Mouse (Mus musculus): ENCODE data around the gene Atp5j.

Atp5j gene
- long read RNA-seq, experiment 1, transcript Atp5j-208 (3 exons, 526 nt), result minor isoform, 14 of 525 reads
- long read RNA-seq, experiment 1, transcript Atp5j-202 (6 exons, 742 nt), result minor isoform, 9 of 525 reads
- long read RNA-seq, experiment 1, transcript Atp5j-201 (5 exons, 809 nt), result major isoform, 122 of 525 reads
- long read RNA-seq, experiment 1, partial matches to known transcripts, result 328 of 525 reads
- long read RNA-seq, experiment 1, other reads (novel, unspliced or antisense), result 50 of 525 reads
- long read RNA-seq, experiment 2, transcript Atp5j-208 (3 exons, 526 nt), result minor isoform, 10 of 561 reads
- long read RNA-seq, experiment 2, transcript Atp5j-201 (5 exons, 809 nt), result major isoform, 169 of 561 reads
- long read RNA-seq, experiment 2, transcript Atp5j-202 (6 exons, 742 nt), result minor isoform, 6 of 561 reads
- long read RNA-seq, experiment 2, partial matches to known transcripts, result 329 of 561 reads
- long read RNA-seq, experiment 2, other reads (novel, unspliced or antisense), result 44 of 561 reads

GRCm38 (mm10) chr16:84835441-84835822 is at the start of gene Atp5j:
Atp5j (minus strand) TSS chr16:84835625.
- intact Hi-C loops (cut with DNase I), result no loop called here

DNA sequence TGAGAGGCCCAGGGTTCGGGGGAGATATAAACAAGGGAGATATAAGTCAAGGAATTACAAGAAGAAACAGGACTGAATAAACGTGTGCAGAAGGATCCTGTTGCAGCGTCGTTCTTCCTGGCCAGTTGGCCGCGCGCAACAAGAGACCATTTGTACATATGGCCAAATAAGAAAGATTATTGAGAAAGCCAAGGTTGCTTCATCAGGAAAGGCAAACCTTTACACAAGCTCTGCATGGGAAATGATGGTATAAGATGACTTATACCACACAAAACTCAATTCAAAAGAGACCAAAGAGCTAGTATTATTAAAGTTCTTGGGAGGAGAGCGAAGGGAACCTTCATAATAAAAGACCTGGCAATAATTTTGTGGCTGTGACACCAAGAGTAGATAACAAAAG is 49.1 kb upstream of the Atp5j start:
- intact Hi-C loops (cut with DNase I), result no loop called here

GRCm38 (mm10) chr16:84881754-84882321 is 46.4 kb upstream of the Atp5j start:
- intact Hi-C loops (cut with DNase I), result no loop called here

DNA sequence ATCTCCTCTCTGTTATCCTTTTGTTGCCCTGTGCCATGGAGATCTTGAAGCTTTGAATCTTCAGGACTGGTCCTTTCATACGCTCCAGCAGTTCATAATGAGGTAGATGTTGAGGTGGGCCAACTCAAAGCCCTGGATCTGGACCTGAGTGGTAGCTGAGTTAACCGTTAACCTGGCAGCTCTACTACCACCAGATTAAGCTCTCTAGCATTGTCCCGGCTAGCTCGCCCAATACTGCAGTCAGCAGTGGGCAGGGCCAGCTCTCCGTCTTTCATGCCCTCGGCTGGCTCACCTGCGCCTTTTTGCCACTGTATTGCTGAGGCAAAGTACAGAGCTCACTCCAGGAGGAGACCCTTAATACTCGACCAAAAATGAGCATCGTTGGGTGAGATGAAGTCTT is 45.7 kb upstream of the Atp5j start:
- intact Hi-C loops (cut with DNase I), result no loop called here

GRCm38 (mm10) chr16:84879146-84879545 is 43.7 kb upstream of the Atp5j start:
- intact Hi-C loops (cut with DNase I), result no loop called here

- intact Hi-C loops (cut with DNase I), result no loop called here
Measured at GRCm38 (mm10) chr16:84876082-84876481, 40.7 kb upstream of the Atp5j start.

DNA sequence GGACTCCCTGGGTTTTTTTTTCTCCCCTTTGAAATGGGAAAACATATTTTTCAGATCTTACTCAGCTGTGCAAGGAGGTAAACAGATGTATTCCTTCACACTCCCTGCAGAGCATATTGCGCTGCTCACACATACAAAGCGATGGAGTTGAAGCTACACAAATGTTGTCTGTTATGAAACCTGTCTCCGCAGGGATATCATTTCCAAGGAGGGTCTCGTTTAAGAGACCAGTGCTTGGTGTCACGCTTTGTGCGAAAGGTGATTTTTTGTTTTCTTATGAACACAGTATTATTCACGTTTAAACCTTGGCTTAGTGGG is 40.3 kb upstream of the Atp5j start:
- intact Hi-C loops (cut with DNase I), result no loop called here

DNA sequence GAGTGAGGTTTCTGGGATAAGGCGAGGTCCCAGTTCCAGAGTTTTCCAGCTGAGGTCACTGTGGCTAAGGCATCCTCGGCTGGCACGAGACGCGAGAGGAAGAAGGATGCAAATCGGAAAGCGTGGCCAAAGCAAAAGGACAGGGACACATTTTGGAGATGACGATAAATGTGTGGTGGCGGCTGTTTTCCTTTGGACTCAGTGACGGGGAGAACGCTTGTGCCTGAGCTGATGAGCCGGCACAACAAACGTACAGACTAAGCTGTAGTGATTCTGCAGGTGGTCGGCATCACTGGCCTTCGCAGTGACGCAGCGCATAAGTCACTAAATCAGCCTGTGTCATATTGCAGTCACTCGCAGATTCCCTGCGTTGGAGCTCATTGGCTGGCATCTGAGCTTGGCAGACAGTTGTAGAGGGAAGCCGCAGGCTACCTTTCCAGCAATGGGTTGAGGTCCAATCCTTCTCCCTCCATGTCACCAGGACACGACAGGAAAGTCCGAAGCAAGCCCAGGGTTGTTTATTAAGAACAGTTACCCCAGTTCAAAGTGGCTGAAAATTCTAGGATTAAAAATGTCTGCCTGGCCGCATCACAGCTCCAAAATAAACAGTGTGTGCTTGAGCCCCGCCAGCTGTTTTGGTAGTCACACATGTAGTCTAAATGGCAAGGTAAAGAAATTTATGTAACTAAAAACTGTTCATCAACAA is 39.7 kb upstream of the Atp5j start:
- intact Hi-C loops (cut with DNase I), result no loop called here

- intact Hi-C loops (cut with DNase I), result no loop called here
Measured at GRCm38 (mm10) chr16:84873805-84874204, 38.4 kb upstream of the Atp5j start.

- intact Hi-C loops (cut with DNase I), result no loop called here
Measured at GRCm38 (mm10) chr16:84864656-84865055, 29.2 kb upstream of the Atp5j start.

DNA sequence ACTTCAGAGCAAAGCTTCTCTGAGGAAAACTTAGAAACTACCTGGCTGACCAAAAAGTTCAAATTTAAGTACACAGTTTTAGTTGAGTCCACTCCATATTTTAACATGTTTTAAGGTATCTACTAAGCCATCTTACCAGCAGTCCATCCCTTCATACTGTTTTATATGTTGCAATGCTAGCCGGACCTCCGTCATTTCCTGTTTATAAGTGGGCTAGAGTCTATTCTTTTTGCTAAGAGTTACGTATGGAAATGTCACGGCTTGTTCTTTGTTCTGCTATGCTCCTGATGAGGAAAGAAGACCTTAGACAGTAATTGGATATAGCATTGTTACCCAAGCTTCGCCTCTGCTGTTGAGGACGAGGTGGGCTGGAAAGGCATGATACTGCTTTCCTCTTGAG is 18.1 kb upstream of the Atp5j start:
- intact Hi-C loops (cut with DNase I), result no loop called here

DNA sequence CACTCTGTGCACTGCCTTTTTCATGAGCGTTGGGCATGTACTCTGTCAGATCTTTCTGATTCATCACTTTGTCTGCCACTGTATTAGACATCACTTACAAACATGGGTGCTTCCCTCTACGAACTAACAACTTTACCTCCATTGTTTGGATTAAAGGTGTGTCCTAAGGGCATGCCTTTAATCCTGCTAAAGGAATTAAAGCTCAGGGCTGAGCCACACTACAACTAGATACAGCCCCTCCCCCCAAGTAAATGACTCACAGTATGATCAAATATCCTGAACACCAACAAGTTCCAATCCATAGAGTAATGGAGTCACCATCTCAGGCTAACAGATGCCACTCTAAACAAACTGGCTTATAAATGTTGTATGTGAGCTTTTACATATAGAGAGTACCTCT is 3.2 kb upstream of the Atp5j start:
- intact Hi-C loops (cut with DNase I), result no loop called here

- intact Hi-C loops (cut with DNase I), result no loop called here
Measured at GRCm38 (mm10) chr16:84835823-84836743, 658 bp upstream of the Atp5j start.

- intact Hi-C loops (cut with DNase I), result loop anchor here (5.0 kb wide), 1 partner anchor 98 kb away; the partner anchor contains the start of gene Mrpl39
Measured at GRCm38 (mm10) chr16:84834745-84835440, 532 bp downstream of the Atp5j start, which contains the start of gene Gabpa. Gabpa (plus strand) TSS chr16:84834925.

GRCm38 (mm10) chr16:84834344-84834743 is 1.1 kb downstream of the Atp5j start:
- intact Hi-C loops (cut with DNase I), result loop anchor here (5.0 kb wide), 1 partner anchor 97 kb away; the partner anchor contains the start of gene Mrpl39

GRCm38 (mm10) chr16:84832736-84833135 is 2.7 kb downstream of the Atp5j start:
- intact Hi-C loops (cut with DNase I), result loop anchor here (5.0 kb wide), 1 partner anchor 95 kb away; the partner anchor contains the start of gene Mrpl39

DNA sequence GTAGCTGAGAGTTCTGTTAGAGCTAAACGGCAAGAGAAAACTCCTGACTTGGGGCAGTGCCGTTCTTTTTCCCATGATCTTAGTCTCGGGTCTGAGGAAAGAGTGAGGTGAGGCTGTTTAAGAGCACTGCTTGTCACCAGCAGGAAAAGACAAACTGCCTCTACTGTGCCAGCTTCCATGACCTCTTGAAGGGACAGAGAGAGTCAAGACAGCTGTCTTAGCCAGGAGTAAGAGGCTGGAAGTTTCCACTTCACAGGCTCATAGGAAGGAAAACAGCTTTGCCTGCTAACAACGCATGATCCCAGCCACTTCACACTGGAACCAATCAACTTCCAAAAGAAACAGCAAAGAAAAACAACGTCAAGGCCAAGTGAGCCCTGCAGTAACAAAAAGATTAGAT is 3.7 kb downstream of the Atp5j start:
- intact Hi-C loops (cut with DNase I), result loop anchor here (5.0 kb wide), 1 partner anchor 94 kb away; the partner anchor contains the start of gene Mrpl39

- intact Hi-C loops (cut with DNase I), result no loop called here
Measured at GRCm38 (mm10) chr16:84825009-84825408, 10.4 kb downstream of the Atp5j start.

- intact Hi-C loops (cut with DNase I), result no loop called here
Measured at GRCm38 (mm10) chr16:84817423-84817822, 18.0 kb downstream of the Atp5j start.

DNA sequence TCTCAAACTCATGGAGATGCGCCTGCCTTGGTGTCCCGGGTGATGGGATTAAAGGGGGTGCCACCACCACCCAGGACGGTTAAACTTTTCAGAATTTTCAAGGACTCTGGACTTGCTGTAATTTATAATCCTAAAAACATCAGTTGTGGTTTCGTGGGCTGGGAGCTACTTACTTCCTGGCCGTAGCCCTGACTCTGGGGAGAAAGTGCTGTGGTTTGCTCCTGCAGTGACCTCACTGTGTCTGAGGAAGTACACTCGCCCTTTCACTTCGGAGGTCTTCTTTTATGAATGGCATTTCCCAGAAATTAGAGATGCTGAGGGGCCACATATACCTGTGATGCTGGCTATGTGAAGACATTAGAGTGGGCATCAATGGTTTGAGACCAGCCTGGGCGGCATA is 20.9 kb downstream of the Atp5j start:
- intact Hi-C loops (cut with DNase I), result loop anchor here (5.0 kb wide), 2 partner anchors 37 to 77 kb away; partner anchors contain the start of gene Mrpl39
